Mouse (Mus musculus) kidney, embryonic 16.5 days (tissue): Measurements from ENCODE around the gene Kat5. TPM values are rescaled to one million over a fixed set of nuclear protein-coding genes. Genes with fewer than 3 reads are reported as not detected.

ENCODE experiments used
- ATAC-seq: fragments of 200-750 bp; cut with Nextera tagmentation; 2 replicates; pipeline ENCODE4 v1.8.0; 2017; ENCODE audit warnings: moderate TSS enrichment; ENCODE audit not compliant: low FRiP score, low TSS enrichment
- H3K27ac ChIP-seq: fragments of 300-500 bp; sonication (generic); 2 replicates; pipeline ENCODE4 v1.5.1; 2014; ENCODE audit warnings: low read length
- H3K27me3 ChIP-seq: fragments of 300-500 bp; sonication (generic); 2 replicates; pipeline ENCODE4 v1.6.1; 2014; ENCODE audit warnings: low read length, control low read depth, mixed read lengths; ENCODE audit not compliant: insufficient read depth
- H3K36me3 ChIP-seq: fragments of 300-500 bp; sonication (generic); 2 replicates; pipeline ENCODE4 v1.6.1; 2014; ENCODE audit warnings: low read length, control low read depth, mixed read lengths; ENCODE audit not compliant: insufficient read depth
- H3K4me1 ChIP-seq: fragments of 300-500 bp; sonication (generic); 2 replicates; pipeline ENCODE4 v1.6.1; 2014; ENCODE audit warnings: low read length, control low read depth, mixed read lengths; ENCODE audit not compliant: insufficient read depth
- H3K4me2 ChIP-seq: fragments of 300-500 bp; sonication (generic); replicated peaks from 2 replicates; pipeline ENCODE4 v1.6.1; 2014; ENCODE audit warnings: low read depth, low read length
- H3K4me3 ChIP-seq: fragments of 300-500 bp; sonication (generic); 2 replicates; pipeline ENCODE4 v1.5.1; 2014; ENCODE audit warnings: mild to moderate bottlenecking, low read length
- H3K9ac ChIP-seq: fragments of 300-500 bp; sonication (generic); replicated peaks from 2 replicates; pipeline ENCODE4 v1.6.1; 2014; ENCODE audit warnings: low read length
- H3K9me3 ChIP-seq: fragments of 300-500 bp; sonication (generic); 2 replicates; pipeline ENCODE4 v1.6.1; 2016; ENCODE audit warnings: low read length, control low read depth
- WGBS: fragments of 180-500 bp; shearing (Covaris S2); extraction: QIAGEN DNeasy Blood & Tissue Kit; methylation state at CpG from one replicate; pipeline ENCODE4 v1.1.7; 2014; 5-methylcytosine and 5-hydroxymethylcytosine counted together
- polyA plus RNA-seq: library from polyadenylated mRNA; unstranded; fragments of >200 nt; fragmentation: Nextera tagmentation; extraction: Ambion mirVana; gene quantifications from 2 replicates; pipeline ENCODE4 v1.2.1, GENCODE M21; 2015

The Kat5 gene
- polyA plus RNA-seq, 1 experiment from 2014 or later, result 57.4 TPM

- Histone ChIP-seq H3K9ac (no peak overlapping the region), H3K4me3 (no peak overlapping the region), H3K9me3 (no peaks in the 10 kb centered on the region), H3K4me2 (no peak overlapping the region), H3K36me3 (no peaks in the 10 kb centered on the region), H3K4me1 (peaks cover 7% of the 10 kb centered on the region), H3K27me3 (no peaks in the 10 kb centered on the region), H3K27ac (no peak overlapping the region)
- 82% methylated on average over 9 of the region's 9 CpGs for WGBS
- no peak for ATAC-seq
These were observed 22.1 kb upstream of the Kat5 start for GRCm38 (mm10) chr19:5632120-5632519.

- no peak for ATAC-seq
These were observed 19.9 kb upstream of the Kat5 start for GRCm38 (mm10) chr19:5629907-5630306.

GRCm38 (mm10) chr19:5625311-5625710 is 15.3 kb upstream of the Kat5 start:
- H3K36me3 ChIP-seq, result no peaks in the 10 kb centered on the region
- H3K9me3 ChIP-seq, result no peaks in the 10 kb centered on the region
- no peaks in the 10 kb centered on the region for H3K27me3 ChIP-seq
- WGBS, result 81% methylated on average over 8 of the region's 8 CpGs
- no peak overlapping the region for H3K4me3 ChIP-seq
- no peak overlapping the region for H3K27ac ChIP-seq
- no peak for ATAC-seq
- no peaks in the 10 kb centered on the region for H3K4me1 ChIP-seq
- no peak overlapping the region for H3K9ac ChIP-seq
- no peak overlapping the region for H3K4me2 ChIP-seq

More at GRCm38 (mm10) chr19:5629907-5630306, 19.9 kb upstream of the Kat5 start:
- H3K4me3 ChIP-seq, result no peak overlapping the region
- no peaks in the 10 kb centered on the region for H3K9me3 ChIP-seq
- H3K27ac ChIP-seq, result no peak overlapping the region
- H3K27me3 ChIP-seq, result no peaks in the 10 kb centered on the region
- no peak overlapping the region for H3K4me2 ChIP-seq
- no peak overlapping the region for H3K9ac ChIP-seq
- H3K4me1 ChIP-seq, result no peaks in the 10 kb centered on the region
- no peaks in the 10 kb centered on the region for H3K36me3 ChIP-seq

GRCm38 (mm10) chr19:5621884-5622283 is 11.8 kb upstream of the Kat5 start:
- ATAC-seq, result no peak
- no peak overlapping the region for H3K27ac ChIP-seq
- no peaks in the 10 kb centered on the region for H3K4me1 ChIP-seq
- H3K9me3 ChIP-seq, result no peaks in the 10 kb centered on the region
- WGBS, result 70% methylated on average over 5 of the region's 5 CpGs
- H3K4me2 ChIP-seq, result no peak overlapping the region
- H3K27me3 ChIP-seq, result no peaks in the 10 kb centered on the region
- H3K9ac ChIP-seq, result no peak overlapping the region
- no peak overlapping the region for H3K4me3 ChIP-seq
- H3K36me3 ChIP-seq, result no peaks in the 10 kb centered on the region

- ATAC-seq, result no peak
- Histone ChIP-seq H3K9me3 (no peaks in the 10 kb centered on the region), H3K27me3 (no peaks in the 10 kb centered on the region), H3K4me1 (no peaks in the 10 kb centered on the region), H3K9ac (no peak overlapping the region), H3K4me3 (no peak overlapping the region), H3K27ac (no peak overlapping the region), H3K36me3 (no peaks in the 10 kb centered on the region), H3K4me2 (no peak overlapping the region)
- WGBS, result 87% methylated on average over 4 of the region's 4 CpGs
These were observed 10.0 kb upstream of the Kat5 start for GRCm38 (mm10) chr19:5620007-5620406.

GRCm38 (mm10) chr19:5614953-5615352 is 4.9 kb upstream of the Kat5 start:
- Histone ChIP-seq H3K4me3 (no peak overlapping the region), H3K27ac (no peak overlapping the region), H3K4me2 (no peak overlapping the region), H3K27me3 (no peaks in the 10 kb centered on the region), H3K9ac (no peak overlapping the region), H3K36me3 (no peaks in the 10 kb centered on the region), H3K9me3 (no peaks in the 10 kb centered on the region), H3K4me1 (peaks cover 5% of the 10 kb centered on the region; the same call in 1 of the 2 replicates)
- WGBS, result 60% methylated on average over 2 of the region's 2 CpGs
- no peak for ATAC-seq

GRCm38 (mm10) chr19:5612762-5613411 is 2.9 kb upstream of the Kat5 start:
- H3K4me3 ChIP-seq, result no peak overlapping the region
- peaks cover 14% of the 10 kb centered on the region for H3K4me1 ChIP-seq
- no peak overlapping the region for H3K4me2 ChIP-seq
- H3K36me3 ChIP-seq, result peaks cover 7% of the 10 kb centered on the region
- H3K9me3 ChIP-seq, result no peaks in the 10 kb centered on the region
- no peak overlapping the region for H3K9ac ChIP-seq
- no peaks in the 10 kb centered on the region for H3K27me3 ChIP-seq
- H3K27ac ChIP-seq, result no peak overlapping the region
- no peak for ATAC-seq
- WGBS, result 77% methylated on average over 3 of the region's 3 CpGs

- H3K9ac ChIP-seq, result no peak overlapping the region
- no peak for ATAC-seq
- no peaks in the 10 kb centered on the region for H3K9me3 ChIP-seq
- no peaks in the 10 kb centered on the region for H3K27me3 ChIP-seq
- no peak overlapping the region for H3K27ac ChIP-seq
- WGBS, result 88% methylated on average over 1 of the region's 1 CpGs
- no peak overlapping the region for H3K4me2 ChIP-seq
- peaks cover 16% of the 10 kb centered on the region for H3K36me3 ChIP-seq
- H3K4me3 ChIP-seq, result no peak overlapping the region
- peaks cover 14% of the 10 kb centered on the region for H3K4me1 ChIP-seq
These were observed 1.9 kb upstream of the Kat5 start for GRCm38 (mm10) chr19:5611973-5612372.

GRCm38 (mm10) chr19:5609171-5609546 is 878 bp downstream of the Kat5 start:
- WGBS, result 56% methylated on average over 10 of the region's 10 CpGs
- peak overlapping the region; percentile 85 for H3K9ac ChIP-seq
- H3K27ac ChIP-seq, result peak overlapping the region; percentile 98
- no peaks in the 10 kb centered on the region for H3K9me3 ChIP-seq
- peaks cover 45% of the 10 kb centered on the region for H3K36me3 ChIP-seq
- H3K4me1 ChIP-seq, result peaks cover 14% of the 10 kb centered on the region
- peak overlapping the region; percentile 65 for H3K4me2 ChIP-seq
- no peaks in the 10 kb centered on the region for H3K27me3 ChIP-seq
- H3K4me3 ChIP-seq, result peak overlapping the region; percentile 65
- ATAC-seq, result no peak

- ATAC-seq, result no peak
- peaks cover 49% of the 10 kb centered on the region for H3K36me3 ChIP-seq
These were observed 1.3 kb downstream of the Kat5 start for GRCm38 (mm10) chr19:5608707-5609106.

More at GRCm38 (mm10) chr19:5608707-5609106, 1.3 kb downstream of the Kat5 start:
- Histone ChIP-seq H3K27ac (no peak overlapping the region), H3K9ac (peak overlapping the region; percentile 85), H3K27me3 (no peaks in the 10 kb centered on the region), H3K9me3 (no peaks in the 10 kb centered on the region), H3K4me3 (peak overlapping the region; percentile 65; the same call in 1 of the 2 replicates), H3K4me2 (peak overlapping the region; percentile 65), H3K4me1 (peaks cover 14% of the 10 kb centered on the region)
- WGBS, result 93% methylated on average over 13 of the region's 13 CpGs
